8 mouse cellular contexts compared by ENCODE assay signal in genomic region chr8:91134070-91134475, GRCm38 (mm10).
DNase-seq lines count a peak whose midpoint lies in the region; ATAC-seq and TF ChIP-seq lines count a peak whose summit lies in the region.

No protein-coding gene starts in this region.

- H3K27ac ChIP-seq in gastrocnemius, adult 2 months = peak overlapping the region; percentile 91
- peak overlapping the region; percentile 76 for H3K27ac ChIP-seq in hindbrain, postnatal 0 days
- peak overlapping the region; percentile 90 for H3K27ac ChIP-seq in left cerebral cortex, adult 2 months

- ATAC-seq in common myeloid progenitor, adult 5-6 weeks (replicated peaks; ENCODE audit: low read depth, poor library complexity, severe bottlenecking) = peak; percentile 98
- ATAC-seq in hindbrain, postnatal 0 days = peak; percentile 98
- ATAC-seq in megakaryocyte, adult 5-6 weeks (ENCODE audit: poor library complexity, severe bottlenecking) = peak; percentile 93

- peak; percentile 100 for DNase-seq in ZHBTc4 (ENCODE audit: low read depth, low spot score)
- peak; percentile 99 for DNase-seq in gastrocnemius, adult 2 months
- DNase-seq in hindbrain, postnatal 0 days (ENCODE audit: low spot score) = peak; percentile 100
- peak; percentile 100 for DNase-seq in left cerebral cortex, adult 2 months (ENCODE audit: extremely low spot score in 1 of 2, low spot score in 2 of 2)
- peak; percentile 100 for DNase-seq in right cerebral cortex, adult 2 months (ENCODE audit: low spot score in 2 of 2)
- DNase-seq in urinary bladder, postnatal 14 days (ENCODE audit: low spot score) = peak; percentile 99

- peak overlapping the region; percentile 48 for H3K4me2 ChIP-seq in hindbrain, postnatal 0 days (ENCODE audit: low read depth, low read length)

- no peaks in the 10 kb centered on the region for H3K9me3 ChIP-seq in hindbrain, postnatal 0 days (ENCODE audit: low read length)

- no peaks in the 10 kb centered on the region for H3K27me3 ChIP-seq in hindbrain, postnatal 0 days (ENCODE audit: insufficient read depth, low read length)

- H3K4me1 ChIP-seq in hindbrain, postnatal 0 days (ENCODE audit: insufficient read depth, low read length) = peaks cover 6% of the 10 kb centered on the region

- peaks cover 5% of the 10 kb centered on the region; the same call in 1 of the 2 replicates for H3K36me3 ChIP-seq in hindbrain, postnatal 0 days (ENCODE audit: insufficient read depth, low read length)

- H3K9ac ChIP-seq in hindbrain, postnatal 0 days (replicated peaks; ENCODE audit: low read length) = peak overlapping the region; percentile 86

- TF ChIP-seq CTCF in gastrocnemius, adult 2 months (IDR thresholded peaks at IDR 0.05) = peak; percentile 33
- peak; percentile 65 for TF ChIP-seq CTCF in hindbrain, postnatal 0 days (IDR thresholded peaks at IDR 0.05; ENCODE audit: low read depth)
- peak; percentile 37 for TF ChIP-seq CTCF in left cerebral cortex, adult 2 months (IDR thresholded peaks at IDR 0.05)

- intact Hi-C loops in gastrocnemius, adult 2 months (cut with DNase I) = no loop called here
- intact Hi-C loops in left cerebral cortex, adult 2 months (cut with DNase I) = no loop called here

- under 1% methylated on average over 24 of the region's 24 CpGs for WGBS in hindbrain, postnatal 0 days

- peak overlapping the region; percentile 98 for H3K4me3 ChIP-seq in gastrocnemius, adult 2 months
- H3K4me3 ChIP-seq in hindbrain, postnatal 0 days (ENCODE audit: low read length) = peak overlapping the region; percentile 98
- peak overlapping the region; percentile 80 for H3K4me3 ChIP-seq in left cerebral cortex, adult 2 months

Comparison
In these comparisons a context has a peak if more than half of its experiments do, and no peak if none do; other contexts are left out.
1. Peak in every context shown above with its lines: DNase-seq, ATAC-seq, H3K4me3 ChIP-seq and H3K27ac ChIP-seq.